Mouse (Mus musculus): Measurements from ENCODE around the gene Rgr. TPM values are rescaled to one million over a fixed set of nuclear protein-coding genes. Genes with fewer than 3 reads are reported as not detected.

Rgr gene
- polyA plus RNA-seq (2017; shearing (Covaris generic)), result under 1 TPM in 1 of 2 experiments, not detected in 1; 0.22 TPM

DNA sequence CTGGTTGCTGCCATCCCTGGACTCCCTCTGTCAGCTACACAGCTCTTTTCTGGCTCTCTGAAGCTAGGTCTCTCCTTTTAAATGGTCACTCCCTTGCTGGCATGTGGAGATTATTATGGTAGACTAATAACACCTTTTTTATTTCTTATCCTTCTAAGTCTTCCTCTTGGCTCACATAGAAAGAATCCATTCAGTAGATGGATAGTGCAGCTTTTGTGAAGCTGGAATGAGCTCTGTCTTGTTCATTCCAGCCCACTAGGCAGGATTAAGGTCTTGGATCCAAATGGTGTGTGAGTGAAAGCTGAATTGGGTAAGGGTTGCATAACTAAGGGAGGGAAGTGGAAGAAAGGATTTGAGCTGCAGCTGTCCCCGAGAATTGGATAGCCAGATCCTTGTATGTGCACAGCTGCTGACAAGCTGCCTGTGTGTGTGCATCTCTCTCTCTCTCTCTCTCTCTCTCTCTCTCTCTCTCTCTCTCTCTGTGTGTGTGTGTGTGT lies at the start of gene Rgr:
Rgr (minus strand) TSS at position 51 of the 497 bp plus-strand sequence.

DNA sequence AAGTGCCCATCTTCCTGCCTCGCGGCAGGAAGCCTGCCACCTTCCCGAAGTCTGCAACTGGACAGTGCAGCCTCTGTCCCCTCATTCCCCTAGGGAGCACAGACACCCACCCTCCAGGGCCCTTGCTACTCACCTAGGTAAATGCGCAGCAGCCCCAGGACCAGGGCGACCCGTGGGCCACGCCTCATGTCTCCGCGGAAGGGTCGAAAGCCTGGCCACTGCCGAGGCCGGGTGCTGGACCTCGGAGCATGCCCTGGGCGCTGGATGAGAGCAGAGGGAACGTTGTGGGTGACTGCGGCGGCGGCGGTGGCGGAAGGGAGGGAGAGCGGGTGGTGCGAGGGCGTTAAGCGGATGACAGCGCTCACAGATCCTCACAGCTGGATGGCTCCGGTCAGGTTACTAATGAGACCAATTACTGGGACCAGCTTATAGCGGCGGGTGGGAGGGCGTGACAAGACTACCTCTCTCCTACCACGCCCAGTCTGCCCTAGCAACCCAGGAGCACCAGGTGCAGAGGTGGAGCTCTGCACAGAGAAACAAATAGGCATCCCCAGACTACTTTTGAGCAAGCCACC lies 49.3 kb upstream of the Rgr start, which contains the start of gene Cdhr1:
Cdhr1 (minus strand) TSS at position 392 of the 575 bp plus-strand sequence.

DNA sequence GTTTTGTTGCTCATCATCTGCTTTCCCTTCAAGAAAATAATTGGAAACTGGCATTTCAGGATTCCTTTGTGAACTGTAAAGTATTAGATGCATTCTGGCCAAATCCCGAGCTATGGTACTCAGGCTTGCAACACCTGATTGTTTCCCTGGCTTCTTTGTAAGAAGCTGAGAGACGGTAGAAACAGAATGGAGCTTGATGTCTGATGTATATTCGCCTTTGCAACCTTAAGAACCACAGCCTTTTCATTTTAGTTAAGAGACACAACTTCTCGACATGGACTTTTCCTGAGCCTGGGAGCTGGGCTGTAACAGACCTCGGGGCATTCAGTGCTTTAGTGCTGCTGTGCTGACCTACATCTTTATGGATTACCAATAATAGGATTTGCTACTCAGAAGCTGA lies 18.9 kb upstream of the Rgr start, which contains the start of gene Lrit2:
Lrit2 (plus strand) TSS at position 301 of the 400 bp plus-strand sequence.

Other genes starting within 250 kb of the Rgr start
- 10 to 100 TPM; 34.3 to 43.1 TPM for gene Ccser2, start 80.2 kb downstream of the Rgr start, polyA plus RNA-seq (2017; shearing (Covaris generic))
- gene Lrit1, start 5.9 kb upstream of the Rgr start, polyA plus RNA-seq (2017; shearing (Covaris generic)), result not detected
- gene Lrit2, start 19.0 kb upstream of the Rgr start, polyA plus RNA-seq (2017; shearing (Covaris generic)), result not detected
- not detected for gene Cdhr1, start 49.4 kb upstream of the Rgr start, polyA plus RNA-seq (2017; shearing (Covaris generic))
- gene 2610528A11Rik, start 65.1 kb upstream of the Rgr start, polyA plus RNA-seq (2017; shearing (Covaris generic)), result under 1 TPM in 1 of 2 experiments, not detected in 1; 0.42 TPM
- 100 to 1,000 TPM; 230 to 267 TPM for gene Ghitm, start 86.3 kb upstream of the Rgr start, polyA plus RNA-seq (2017; shearing (Covaris generic))